Mouse (Mus musculus) liver, embryonic 15.5 days (tissue): ENCODE measurements around the gene Sart1. TPM values are rescaled to one million over a fixed set of nuclear protein-coding genes. Genes with fewer than 3 reads are reported as not detected.

Source experiments
- ATAC-seq: fragments of 200-750 bp; cut with Nextera tagmentation; 2 replicates; pipeline ENCODE4 v1.8.0; 2017; ENCODE audit warnings: moderate number of reproducible peaks, mild to moderate bottlenecking, moderate library complexity; ENCODE audit not compliant: insufficient read depth
- H3K27ac ChIP-seq: fragments of 300-500 bp; sonication (generic); replicated peaks from 2 replicates; pipeline ENCODE4 v1.5.1; 2015; ENCODE audit warnings: mild to moderate bottlenecking, inconsistent platforms
- H3K27me3 ChIP-seq: fragments of 300-500 bp; sonication (generic); 2 replicates; pipeline ENCODE4 v1.6.1; 2015; ENCODE audit warnings: mild to moderate bottlenecking, inconsistent platforms
- H3K36me3 ChIP-seq: fragments of 300-500 bp; sonication (generic); replicated peaks from 2 replicates; pipeline ENCODE4 v1.6.1; 2015; ENCODE audit warnings: moderate library complexity, mild to moderate bottlenecking, inconsistent platforms
- H3K4me1 ChIP-seq: fragments of 300-500 bp; sonication (generic); replicated peaks from 2 replicates; pipeline ENCODE4 v1.6.1; 2015; ENCODE audit warnings: inconsistent platforms
- H3K4me2 ChIP-seq: fragments of 300-500 bp; sonication (generic); 2 replicates; pipeline ENCODE4 v1.6.1; 2015; ENCODE audit warnings: moderate library complexity, mild to moderate bottlenecking, inconsistent platforms
- H3K4me3 ChIP-seq: fragments of 300-500 bp; sonication (generic); replicated peaks from 2 replicates; pipeline ENCODE4 v1.5.1; 2015; ENCODE audit warnings: mild to moderate bottlenecking, inconsistent platforms
- H3K9ac ChIP-seq: fragments of 300-500 bp; sonication (generic); 2 replicates; pipeline ENCODE4 v1.6.1; 2015; ENCODE audit warnings: moderate library complexity, mild to moderate bottlenecking, inconsistent platforms
- H3K9me3 ChIP-seq: fragments of 300-500 bp; sonication (generic); replicated peaks from 2 replicates; pipeline ENCODE4 v1.6.1; 2016; ENCODE audit warnings: inconsistent platforms
- WGBS: fragments of 180-500 bp; shearing (Covaris S2); methylation state at CpG from one replicate; pipeline ENCODE4 v1.1.7; 2015; ENCODE audit warnings: mixed read lengths; ENCODE audit not compliant: insufficient replicate concordance; 5-methylcytosine and 5-hydroxymethylcytosine counted together
- polyA plus RNA-seq: library from polyadenylated mRNA; unstranded; fragments of >200 nt; fragmentation: Nextera tagmentation; extraction: Ambion mirVana; gene quantifications from 2 replicates; pipeline ENCODE4 v1.2.1, GENCODE M21; 2015

The Sart1 gene
- polyA plus RNA-seq, 1 experiment from 2014 or later, result 26.5 TPM

DNA sequence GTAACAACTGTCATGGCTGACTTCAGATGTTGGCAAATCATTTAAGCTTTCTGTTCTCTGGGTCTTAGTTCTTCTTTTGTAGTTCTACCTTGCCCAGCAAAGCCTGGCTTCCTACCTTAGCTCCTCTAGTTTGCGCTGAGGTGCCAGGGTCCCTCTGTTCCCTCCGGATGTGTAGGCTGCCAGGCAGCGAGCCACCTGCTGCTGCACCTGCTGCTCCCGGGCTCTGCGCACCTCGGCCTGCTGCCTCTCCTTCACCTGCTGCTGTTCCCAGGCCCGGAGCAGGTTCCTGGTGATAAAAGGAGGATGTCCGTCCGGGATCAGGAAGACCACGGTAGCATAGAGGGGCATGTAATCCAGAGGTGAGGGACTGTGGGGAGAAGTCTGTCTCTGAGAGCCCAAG, 5.7 kb upstream of the Sart1 start:
- Histone ChIP-seq H3K9me3 (no peaks in the 10 kb centered on the region), H3K27ac (no peak overlapping the region), H3K9ac (no peak overlapping the region), H3K27me3 (no peaks in the 10 kb centered on the region), H3K4me3 (no peak overlapping the region), H3K36me3 (no peaks in the 10 kb centered on the region), H3K4me2 (no peak overlapping the region), H3K4me1 (peaks cover 26% of the 10 kb centered on the region)
- WGBS, result 67% methylated on average over 10 of the region's 10 CpGs
- ATAC-seq, result no peak

DNA sequence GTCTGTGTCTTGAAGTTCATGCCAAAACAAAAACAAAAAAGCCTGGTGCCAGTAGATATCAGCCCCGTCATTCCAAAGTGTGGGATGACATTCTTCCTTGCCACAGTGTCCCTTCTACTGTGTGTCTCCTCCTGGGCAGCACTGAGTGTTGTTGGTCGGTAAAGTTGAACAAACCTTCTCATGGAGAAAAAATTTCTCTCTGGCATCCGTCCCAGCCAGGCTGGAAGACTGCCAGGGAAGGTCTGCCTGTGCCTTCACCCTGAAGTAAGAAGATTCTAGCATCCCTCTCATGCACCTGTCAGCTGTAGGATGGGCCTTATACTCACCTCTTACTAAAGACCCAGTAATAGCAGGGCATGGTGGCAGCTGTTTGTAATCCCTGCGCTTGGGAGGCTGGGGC, 4.4 kb upstream of the Sart1 start:
- Histone ChIP-seq H3K9ac (no peak overlapping the region), H3K4me2 (no peak overlapping the region), H3K9me3 (no peaks in the 10 kb centered on the region), H3K27ac (no peak overlapping the region), H3K27me3 (no peaks in the 10 kb centered on the region), H3K36me3 (no peaks in the 10 kb centered on the region), H3K4me3 (no peak overlapping the region), H3K4me1 (peaks cover 30% of the 10 kb centered on the region)
- ATAC-seq, result no peak
- WGBS, result 61% methylated on average over 4 of the region's 4 CpGs

DNA sequence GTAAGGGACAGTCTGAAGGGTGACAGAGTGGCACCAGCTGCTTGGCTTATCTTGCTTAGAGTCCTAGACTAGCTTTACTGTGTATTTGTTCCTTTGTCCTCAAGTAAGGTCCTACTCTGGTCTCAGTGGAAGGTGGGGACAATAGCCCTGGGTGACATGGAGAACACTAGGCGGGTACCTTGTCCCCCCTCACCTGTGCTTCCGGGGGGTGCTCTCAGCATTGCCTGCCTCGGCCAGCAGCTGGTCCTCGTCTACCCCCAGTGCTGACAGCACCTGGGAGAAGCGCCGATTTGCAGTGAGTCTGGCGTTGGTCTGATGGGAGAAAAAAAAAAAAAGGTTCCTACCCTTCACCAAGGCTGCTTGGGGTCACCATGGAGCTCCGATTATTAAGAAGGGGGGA, 1.9 kb upstream of the Sart1 start:
- no peaks in the 10 kb centered on the region for H3K9me3 ChIP-seq
- peaks cover 7% of the 10 kb centered on the region; the same call in 1 of the 2 replicates for H3K36me3 ChIP-seq
- no peaks in the 10 kb centered on the region for H3K27me3 ChIP-seq
- H3K4me1 ChIP-seq, result peaks cover 47% of the 10 kb centered on the region
- no peak for ATAC-seq
- peak overlapping the region; percentile 75 for H3K9ac ChIP-seq
- H3K4me3 ChIP-seq, result peak overlapping the region; percentile 88
- peak overlapping the region; percentile 87 for H3K4me2 ChIP-seq
- H3K27ac ChIP-seq, result peak overlapping the region; percentile 87
- WGBS, result 72% methylated on average over 8 of the region's 8 CpGs

- peak overlapping the region; percentile 88 for H3K4me3 ChIP-seq
- peak; percentile 40 for ATAC-seq
- peak overlapping the region; percentile 87 for H3K27ac ChIP-seq
- H3K4me1 ChIP-seq, result peaks cover 47% of the 10 kb centered on the region
- H3K4me2 ChIP-seq, result peak overlapping the region; percentile 87
- no peaks in the 10 kb centered on the region for H3K27me3 ChIP-seq
- H3K9me3 ChIP-seq, result no peaks in the 10 kb centered on the region
- H3K9ac ChIP-seq, result peak overlapping the region; percentile 75
- WGBS, result 1% methylated on average over 12 of the region's 12 CpGs
- H3K36me3 ChIP-seq, result peaks cover 15% of the 10 kb centered on the region
Observed at GRCm38 (mm10) chr19:5389647-5390046, 1.1 kb upstream of the Sart1 start.

DNA sequence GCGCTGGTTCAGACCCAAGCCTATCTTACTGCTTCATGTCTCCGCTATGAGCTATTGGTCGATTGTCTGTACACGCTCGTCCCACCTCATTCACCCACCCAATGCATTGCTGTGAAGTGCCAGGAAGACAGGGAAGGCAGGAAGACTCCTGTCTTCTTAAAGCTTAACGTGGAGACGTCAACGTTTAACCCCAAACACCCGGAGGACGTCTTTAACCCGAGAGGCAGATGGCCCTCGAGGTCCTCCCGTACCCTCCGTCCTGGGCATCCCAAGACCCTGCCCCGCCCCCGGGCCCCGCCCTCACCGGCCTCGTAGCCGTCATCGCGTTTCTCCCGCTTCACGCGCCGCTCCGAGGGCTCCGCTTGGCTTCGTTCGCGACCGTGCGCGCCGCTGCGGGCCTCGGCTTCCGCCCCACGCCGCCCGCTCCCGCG, 477 bp downstream of the Sart1 start:
- ATAC-seq, result peak; percentile 50
- H3K9me3 ChIP-seq, result no peaks in the 10 kb centered on the region
- H3K4me2 ChIP-seq, result peak overlapping the region; percentile 87
- H3K9ac ChIP-seq, result peak overlapping the region; percentile 85
- WGBS, result under 1% methylated on average over 43 of the region's 43 CpGs
- H3K4me3 ChIP-seq, result peak overlapping the region; percentile 88
- peaks cover 31% of the 10 kb centered on the region for H3K36me3 ChIP-seq
- H3K27me3 ChIP-seq, result no peaks in the 10 kb centered on the region
- peak overlapping the region; percentile 87 for H3K27ac ChIP-seq
- H3K4me1 ChIP-seq, result peaks cover 47% of the 10 kb centered on the region

- Histone ChIP-seq H3K9ac (no peak overlapping the region), H3K9me3 (no peaks in the 10 kb centered on the region), H3K36me3 (peaks cover 64% of the 10 kb centered on the region), H3K27ac (no peak overlapping the region), H3K4me3 (no peak overlapping the region), H3K4me2 (no peak overlapping the region), H3K27me3 (no peaks in the 10 kb centered on the region), H3K4me1 (peaks cover 26% of the 10 kb centered on the region)
- 75% methylated on average over 8 of the region's 8 CpGs for WGBS
- ATAC-seq, result no peak
Observed at GRCm38 (mm10) chr19:5384715-5385114, 3.8 kb downstream of the Sart1 start.

- Histone ChIP-seq H3K4me2 (no peak overlapping the region), H3K36me3 (peaks cover 78% of the 10 kb centered on the region), H3K27me3 (no peaks in the 10 kb centered on the region), H3K4me3 (no peak overlapping the region), H3K9me3 (no peaks in the 10 kb centered on the region), H3K27ac (no peak overlapping the region), H3K4me1 (peaks cover 19% of the 10 kb centered on the region), H3K9ac (no peak overlapping the region)
- no peak for ATAC-seq
- 84% methylated on average over 12 of the region's 12 CpGs for WGBS
Observed at GRCm38 (mm10) chr19:5383326-5383725, 5.2 kb downstream of the Sart1 start.

GRCm38 (mm10) chr19:5377446-5377845, 11.1 kb downstream of the Sart1 start:
- ATAC-seq, result no peak
- Histone ChIP-seq H3K4me2 (no peak overlapping the region), H3K27me3 (no peaks in the 10 kb centered on the region)

DNA sequence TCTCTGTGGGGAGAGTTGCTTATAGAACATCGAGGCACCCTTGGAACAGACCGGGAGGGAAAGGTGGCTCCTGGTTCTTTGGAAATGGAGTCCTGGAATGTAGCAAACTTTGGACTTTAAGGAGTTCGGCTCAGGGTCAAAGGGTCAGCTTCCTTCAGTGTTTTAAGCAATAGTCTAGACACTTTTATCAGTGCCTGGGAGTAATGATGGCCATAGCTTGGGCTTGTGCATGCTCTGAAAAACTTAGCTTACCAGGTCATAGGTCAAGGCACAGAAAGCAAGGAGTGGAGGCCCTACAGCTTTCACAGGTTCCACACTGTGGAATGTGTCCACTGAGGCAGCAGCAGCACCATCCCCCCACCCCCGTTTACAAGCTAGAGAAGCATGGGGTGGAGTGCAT, 13.8 kb downstream of the Sart1 start:
- Histone ChIP-seq H3K36me3 (peaks cover 69% of the 10 kb centered on the region), H3K4me2 (no peak overlapping the region), H3K27me3 (no peaks in the 10 kb centered on the region), H3K27ac (no peak overlapping the region), H3K4me1 (no peaks in the 10 kb centered on the region), H3K9ac (no peak overlapping the region), H3K4me3 (no peak overlapping the region), H3K9me3 (no peaks in the 10 kb centered on the region)
- ATAC-seq, result no peak
- WGBS, result 64% methylated on average over 4 of the region's 4 CpGs

More at GRCm38 (mm10) chr19:5377446-5377845, 11.1 kb downstream of the Sart1 start:
- 61% methylated on average over 1 of the region's 1 CpGs for WGBS
- H3K4me3 ChIP-seq, result no peak overlapping the region
- peaks cover 71% of the 10 kb centered on the region for H3K36me3 ChIP-seq
- H3K4me1 ChIP-seq, result no peaks in the 10 kb centered on the region
- H3K27ac ChIP-seq, result no peak overlapping the region
- H3K9ac ChIP-seq, result no peak overlapping the region
- H3K9me3 ChIP-seq, result no peaks in the 10 kb centered on the region

DNA sequence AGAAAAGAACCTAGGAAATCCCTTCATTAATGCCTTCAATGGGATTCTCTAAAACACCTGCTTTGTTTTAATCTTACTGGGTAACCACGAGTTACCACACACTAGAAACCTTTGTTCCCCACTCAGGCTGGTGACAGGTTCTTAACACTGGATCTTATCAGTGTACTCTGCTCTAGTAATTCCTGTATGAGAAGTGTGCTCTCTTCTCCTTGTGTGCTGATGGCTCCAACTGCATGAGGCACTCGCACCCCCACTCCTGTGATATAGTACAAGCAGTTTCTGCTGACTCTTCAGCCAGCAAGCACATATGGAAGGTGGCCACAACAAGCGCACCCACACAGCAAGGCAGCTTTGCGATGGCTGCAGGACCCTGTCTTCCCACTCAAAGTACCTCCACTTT, 14.3 kb downstream of the Sart1 start:
- H3K9ac ChIP-seq, result no peak overlapping the region
- H3K9me3 ChIP-seq, result no peaks in the 10 kb centered on the region
- no peak overlapping the region for H3K4me3 ChIP-seq
- WGBS, result 75% methylated on average over 4 of the region's 4 CpGs
- H3K27me3 ChIP-seq, result no peaks in the 10 kb centered on the region
- H3K27ac ChIP-seq, result no peak overlapping the region
- H3K4me2 ChIP-seq, result no peak overlapping the region
- no peaks in the 10 kb centered on the region for H3K4me1 ChIP-seq
- H3K36me3 ChIP-seq, result peaks cover 69% of the 10 kb centered on the region
- ATAC-seq, result no peak

GRCm38 (mm10) chr19:5372724-5373123, 15.8 kb downstream of the Sart1 start:
- Histone ChIP-seq H3K36me3 (peaks cover 67% of the 10 kb centered on the region), H3K4me1 (peaks cover 11% of the 10 kb centered on the region), H3K27ac (no peak overlapping the region), H3K27me3 (no peaks in the 10 kb centered on the region), H3K9me3 (no peaks in the 10 kb centered on the region), H3K4me3 (no peak overlapping the region), H3K9ac (no peak overlapping the region), H3K4me2 (no peak overlapping the region)
- 82% methylated on average over 7 of the region's 7 CpGs for WGBS
- no peak for ATAC-seq

- Histone ChIP-seq H3K9me3 (no peaks in the 10 kb centered on the region), H3K4me2 (no peak overlapping the region), H3K4me3 (no peak overlapping the region), H3K36me3 (peaks cover 56% of the 10 kb centered on the region), H3K4me1 (peaks cover 19% of the 10 kb centered on the region), H3K9ac (no peak overlapping the region), H3K27me3 (no peaks in the 10 kb centered on the region), H3K27ac (no peak overlapping the region)
- 70% methylated on average over 3 of the region's 3 CpGs for WGBS
- no peak for ATAC-seq
Observed at GRCm38 (mm10) chr19:5370932-5371331, 17.6 kb downstream of the Sart1 start.
